21 mouse cellular contexts compared by ENCODE assay signal in genomic region chr1:36572709-36573108, GRCm38 (mm10). TPM values are rescaled to one million over a fixed set of nuclear protein-coding genes. Genes with fewer than 3 reads are reported as not detected.
DNase-seq lines count a peak whose midpoint lies in the region; ATAC-seq lines count a peak whose summit lies in the region.
"Had no signal": no experiment of that assay in that cellular context is flagged by ENCODE, and none has a peak within 500 bp of the region (broad histone marks: within the 10 kb centered on the region; RNA-seq: fewer than 3 reads in every experiment).

No protein-coding gene starts in this region.

- no peak overlapping the region for H3K4me2 ChIP-seq in midbrain, embryonic 16.5 days (ENCODE audit: low read length)
- H3K4me2 ChIP-seq: forebrain, embryonic 12.5 days; hindbrain, embryonic 15.5 days; liver, embryonic 11.5 days; lung, embryonic 15.5 days had no signal

- intact Hi-C loops in heart, postnatal 25 days (cut with DNase I): no loop called here

- peak; percentile 76 for DNase-seq in gastrocnemius, adult 18-20 months (ENCODE audit: low spot score)
- no peak for DNase-seq in gastrocnemius, postnatal 10 days
- DNase-seq in heart, embryonic 10.5 days (ENCODE audit: low spot score): no peak
- DNase-seq in heart, postnatal 25 days (ENCODE audit: low spot score): no peak
- DNase-seq in midbrain, embryonic 10.5 days (ENCODE audit: low spot score): no peak
- no peak for DNase-seq in urinary bladder, postnatal 10 days (ENCODE audit: low spot score)
- DNase-seq in frontal cortex, postnatal 10 days (ENCODE audit: low spot score in 2 of 2): no peak
- DNase-seq: adrenal gland, adult 8-10 months; cerebellum, adult 11 months; cerebellum, postnatal 25 days; kidney, adult 18-20 months; left cerebral cortex, postnatal 4 days; right cerebral cortex, adult 18-20 months; thymus, postnatal 25 days had no signal

- H3K27me3 ChIP-seq in heart, embryonic 10.5 days (ENCODE audit: insufficient read depth, poor library complexity, severe bottlenecking): no peaks in the 10 kb centered on the region
- H3K27me3 ChIP-seq in midbrain, embryonic 10.5 days (ENCODE audit: low read depth, poor library complexity, severe bottlenecking): no peaks in the 10 kb centered on the region
- H3K27me3 ChIP-seq in midbrain, embryonic 16.5 days (ENCODE audit: control insufficient read depth, insufficient read depth, low read depth, low read length): no peaks in the 10 kb centered on the region
- H3K27me3 ChIP-seq: hindbrain, embryonic 15.5 days; lung, embryonic 15.5 days had no signal

- H3K9ac ChIP-seq in midbrain, embryonic 16.5 days (ENCODE audit: low read depth, low read length): no peak overlapping the region
- H3K9ac ChIP-seq: forebrain, embryonic 12.5 days; hindbrain, embryonic 15.5 days; lung, embryonic 15.5 days had no signal

- no peaks in the 10 kb centered on the region for H3K36me3 ChIP-seq in heart, embryonic 10.5 days
- H3K36me3 ChIP-seq in midbrain, embryonic 10.5 days: no peaks in the 10 kb centered on the region
- H3K36me3 ChIP-seq in midbrain, embryonic 16.5 days (ENCODE audit: control insufficient read depth, insufficient read depth, low read length): no peaks in the 10 kb centered on the region
- H3K36me3 ChIP-seq: forebrain, embryonic 12.5 days; hindbrain, embryonic 15.5 days; lung, embryonic 15.5 days had no signal

- H3K4me1 ChIP-seq in heart, embryonic 10.5 days: peaks cover 80% of the 10 kb centered on the region
- H3K4me1 ChIP-seq in midbrain, embryonic 10.5 days: peaks cover 68% of the 10 kb centered on the region
- H3K4me1 ChIP-seq in midbrain, embryonic 16.5 days (ENCODE audit: control insufficient read depth, insufficient read depth, low read length): no peaks in the 10 kb centered on the region

- no peaks in the 10 kb centered on the region for H3K9me3 ChIP-seq in heart, embryonic 10.5 days
- no peaks in the 10 kb centered on the region for H3K9me3 ChIP-seq in midbrain, embryonic 10.5 days (replicated peaks)
- no peaks in the 10 kb centered on the region for H3K9me3 ChIP-seq in midbrain, embryonic 16.5 days (replicated peaks; ENCODE audit: control insufficient read depth, low read length, poor library complexity, severe bottlenecking)
- H3K9me3 ChIP-seq: forebrain, embryonic 12.5 days; hindbrain, embryonic 15.5 days; lung, embryonic 15.5 days had no signal

- WGBS in heart, embryonic 10.5 days: 63% methylated on average over 1 of the region's 1 CpGs
- WGBS in midbrain, embryonic 10.5 days: 78% methylated on average over 1 of the region's 1 CpGs
- 47% methylated on average over 1 of the region's 1 CpGs for WGBS in midbrain, embryonic 16.5 days

- H3K27ac ChIP-seq in heart, embryonic 10.5 days: 0 out of 2 replicates have a peak overlapping the region, but pooled peaks have one; percentile 17
- H3K27ac ChIP-seq in midbrain, embryonic 10.5 days (replicated peaks): 0 out of 2 replicates have a peak overlapping the region, but pooled peaks have one; percentile 6
- H3K27ac ChIP-seq in midbrain, embryonic 16.5 days (ENCODE audit: low read length): no peak overlapping the region
- H3K27ac ChIP-seq: forebrain, embryonic 12.5 days; hindbrain, embryonic 15.5 days had no signal

- H3K4me3 ChIP-seq in heart, embryonic 10.5 days: no peak overlapping the region
- no peak overlapping the region for H3K4me3 ChIP-seq in midbrain, embryonic 10.5 days
- no peak overlapping the region for H3K4me3 ChIP-seq in midbrain, embryonic 16.5 days (ENCODE audit: low read depth, low read length)
- H3K4me3 ChIP-seq: forebrain, embryonic 12.5 days; hindbrain, embryonic 15.5 days; lung, embryonic 15.5 days had no signal

- no peak for ATAC-seq in midbrain, embryonic 16.5 days
- ATAC-seq: CD4-positive, CD25-positive, alpha-beta regulatory T cell, adult 4 months had no signal

RNA-seq across cellular contexts. Expression of gene Sema4c, which starts 14.6 kb away (rescaled TPM):
- total RNA-seq in gastrocnemius, adult 18-20 months (2021): 1 to 10 TPM; 4.7 to 6.8 TPM
- 10 to 100 TPM; 16.3 to 22.4 TPM for total RNA-seq in gastrocnemius, postnatal 10 days (2021)
- 12.2 and 15.2 TPM in 2 replicates for polyA plus RNA-seq in heart, embryonic 10.5 days (2016; fragmentation: Nextera tagmentation; extraction: Ambion mirVana)
- total RNA-seq in heart, postnatal 25 days (2021): 10 to 100 TPM; 14.8 to 15.7 TPM
- 20.8 and 26.3 TPM in 2 replicates for polyA plus RNA-seq in midbrain, embryonic 10.5 days (2016; fragmentation: Nextera tagmentation; extraction: Ambion mirVana)
- polyA plus RNA-seq in midbrain, embryonic 16.5 days (2015; fragmentation: Nextera tagmentation; extraction: Ambion mirVana): 24.4 and 27.0 TPM in 2 replicates

RNA-seq across cellular contexts. Expression of gene Ankrd39, which starts 25.5 kb away (rescaled TPM):
- 1 to 10 TPM; 7.3 to 8.6 TPM for total RNA-seq in gastrocnemius, adult 18-20 months (2021)
- total RNA-seq in gastrocnemius, postnatal 10 days (2021): 10 to 100 TPM; 10.9 to 11.4 TPM
- polyA plus RNA-seq in heart, embryonic 10.5 days (2016; fragmentation: Nextera tagmentation; extraction: Ambion mirVana): 23.9 and 24.5 TPM in 2 replicates
- total RNA-seq in heart, postnatal 25 days (2021): 1 to 10 TPM; 5.6 to 8.1 TPM
- 17.8 and 21.2 TPM in 2 replicates for polyA plus RNA-seq in midbrain, embryonic 10.5 days (2016; fragmentation: Nextera tagmentation; extraction: Ambion mirVana)
- polyA plus RNA-seq in midbrain, embryonic 16.5 days (2015; fragmentation: Nextera tagmentation; extraction: Ambion mirVana): 30.6 and 32.8 TPM in 2 replicates

RNA-seq across cellular contexts. Expression of gene Gm42417, which starts 33.5 kb away (rescaled TPM):
- total RNA-seq in gastrocnemius, adult 18-20 months (2021): 1,000 to 10,000 TPM; 1,348 to 1,458 TPM
- total RNA-seq in gastrocnemius, postnatal 10 days (2021): 100 to 1,000 TPM; 193 to 229 TPM
- polyA plus RNA-seq in heart, embryonic 10.5 days (2016; fragmentation: Nextera tagmentation; extraction: Ambion mirVana): 0.20 and 1.0 TPM in 2 replicates
- 100 to 1,000 TPM; 112 to 186 TPM for total RNA-seq in heart, postnatal 25 days (2021)
- polyA plus RNA-seq in midbrain, embryonic 10.5 days (2016; fragmentation: Nextera tagmentation; extraction: Ambion mirVana): 0.69 TPM in 1 of 2 replicates, not detected in the other
- 0.20 and 0.75 TPM in 2 replicates for polyA plus RNA-seq in midbrain, embryonic 16.5 days (2015; fragmentation: Nextera tagmentation; extraction: Ambion mirVana)
- total RNA-seq: adrenal gland, adult 8-10 months; left cerebral cortex, postnatal 4 days; MEL had no signal
- polyA plus RNA-seq: liver, embryonic 11.5 days; lung, embryonic 15.5 days had no signal

RNA-seq across cellular contexts. Expression of gene Ankrd23, which starts 36.0 kb away (rescaled TPM):
- total RNA-seq in gastrocnemius, adult 18-20 months (2021): 1,000 to 10,000 TPM; 3,219 to 3,282 TPM
- total RNA-seq in gastrocnemius, postnatal 10 days (2021): 100 to 1,000 TPM; 419 to 469 TPM
- polyA plus RNA-seq in heart, embryonic 10.5 days (2016; fragmentation: Nextera tagmentation; extraction: Ambion mirVana): 16.7 and 19.0 TPM in 2 replicates
- 100 to 1,000 TPM; 215 to 337 TPM for total RNA-seq in heart, postnatal 25 days (2021)
- 16.3 and 17.4 TPM in 2 replicates for polyA plus RNA-seq in midbrain, embryonic 10.5 days (2016; fragmentation: Nextera tagmentation; extraction: Ambion mirVana)
- 16.1 and 17.0 TPM in 2 replicates for polyA plus RNA-seq in midbrain, embryonic 16.5 days (2015; fragmentation: Nextera tagmentation; extraction: Ambion mirVana)

Comparison
In these comparisons a context has a peak if more than half of its experiments do, and no peak if none do; other contexts are left out.
1. RNA of gene Gm42417, which starts 33.5 kb away (total RNA-seq): 1,348 to 1,458 TPM in gastrocnemius, adult 18-20 months; 193 to 229 TPM in gastrocnemius, postnatal 10 days and 112 to 186 TPM in heart, postnatal 25 days; every median in the first group is over 4 times any median in the second.